Mouse (Mus musculus): ENCODE data around the gene Slc35e3. TPM values are rescaled to one million over a fixed set of nuclear protein-coding genes. Genes with fewer than 3 reads are reported as not detected.

Slc35e3 gene
- polyA plus RNA-seq, 1 experiment, result 12.8 TPM

DNA sequence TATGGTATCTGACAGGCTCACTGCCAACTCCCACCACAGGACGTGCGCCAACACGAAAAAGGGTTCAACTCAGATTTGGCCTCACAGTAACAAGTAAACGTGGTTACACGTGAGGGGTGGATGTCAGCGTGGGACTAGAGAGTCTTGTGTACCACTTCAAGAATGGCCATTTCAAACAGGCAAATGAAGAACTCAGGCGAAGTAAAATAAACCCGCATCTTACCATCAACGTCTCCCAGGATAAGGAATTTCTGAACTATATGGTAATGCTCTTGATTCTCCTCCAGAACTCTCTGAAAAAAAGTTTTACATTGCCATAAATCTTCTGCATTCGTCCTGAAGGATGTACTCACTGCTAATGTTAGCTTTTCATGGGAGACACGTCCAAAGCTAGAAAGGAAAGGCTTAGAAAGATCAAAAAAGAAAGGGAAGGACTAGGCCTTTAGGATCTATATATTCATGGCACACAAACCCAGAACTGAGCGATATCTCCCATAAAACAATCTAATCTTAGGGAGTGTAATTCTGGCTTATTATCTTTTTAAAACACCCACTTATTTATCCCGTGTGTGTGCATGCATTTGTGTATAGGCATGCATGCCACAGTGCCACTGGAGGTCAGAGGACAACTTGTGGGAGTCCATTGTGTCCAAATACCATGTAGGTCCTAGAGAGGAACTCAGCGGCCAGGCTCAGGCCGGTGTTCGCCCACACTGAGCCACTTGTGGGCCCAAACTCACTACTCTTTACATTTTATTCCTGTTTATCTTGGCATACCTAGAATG lies 20.1 kb upstream of the Slc35e3 start:
- TF ChIP-seq FOSL1 (IDR thresholded peaks at IDR 0.05; ENCODE audit: insufficient read depth, low read length, poor library complexity, severe bottlenecking) (no peak), CTCF (IDR thresholded peaks at IDR 0.05; ENCODE audit: control insufficient read depth, insufficient read depth, insufficient read length) (no peak), CEBPB (IDR thresholded peaks at IDR 0.05; ENCODE audit: low read depth) (no peak), MYOG (IDR thresholded peaks at IDR 0.05; ENCODE audit: control insufficient read depth, extremely low read depth, insufficient read length) (no peak), MYOD1 (IDR thresholded peaks at IDR 0.05; ENCODE audit: control insufficient read depth, insufficient read length, low read depth) (no peak), USF1 (IDR thresholded peaks at IDR 0.05; ENCODE audit: low read depth) (no peak), MAX (IDR thresholded peaks at IDR 0.05) (no peak)
- Histone ChIP-seq H3K36me3 (ENCODE audit: control insufficient read depth, insufficient read depth) (peaks cover 90% of the 10 kb centered on the region), H3ac (ENCODE audit: control insufficient read depth, insufficient read length, low read depth) (no peak overlapping the region), H3K79me2 (ENCODE audit: control insufficient read depth, insufficient read depth) (no peaks in the 10 kb centered on the region), H3K27me3 (ENCODE audit: control insufficient read depth, insufficient read depth, insufficient read length) (no peaks in the 10 kb centered on the region), H3K4me3 (ENCODE audit: insufficient read depth, poor library complexity, severe bottlenecking) (no peak overlapping the region), H3K79me3 (ENCODE audit: low read depth) (no peaks in the 10 kb centered on the region)

DNA sequence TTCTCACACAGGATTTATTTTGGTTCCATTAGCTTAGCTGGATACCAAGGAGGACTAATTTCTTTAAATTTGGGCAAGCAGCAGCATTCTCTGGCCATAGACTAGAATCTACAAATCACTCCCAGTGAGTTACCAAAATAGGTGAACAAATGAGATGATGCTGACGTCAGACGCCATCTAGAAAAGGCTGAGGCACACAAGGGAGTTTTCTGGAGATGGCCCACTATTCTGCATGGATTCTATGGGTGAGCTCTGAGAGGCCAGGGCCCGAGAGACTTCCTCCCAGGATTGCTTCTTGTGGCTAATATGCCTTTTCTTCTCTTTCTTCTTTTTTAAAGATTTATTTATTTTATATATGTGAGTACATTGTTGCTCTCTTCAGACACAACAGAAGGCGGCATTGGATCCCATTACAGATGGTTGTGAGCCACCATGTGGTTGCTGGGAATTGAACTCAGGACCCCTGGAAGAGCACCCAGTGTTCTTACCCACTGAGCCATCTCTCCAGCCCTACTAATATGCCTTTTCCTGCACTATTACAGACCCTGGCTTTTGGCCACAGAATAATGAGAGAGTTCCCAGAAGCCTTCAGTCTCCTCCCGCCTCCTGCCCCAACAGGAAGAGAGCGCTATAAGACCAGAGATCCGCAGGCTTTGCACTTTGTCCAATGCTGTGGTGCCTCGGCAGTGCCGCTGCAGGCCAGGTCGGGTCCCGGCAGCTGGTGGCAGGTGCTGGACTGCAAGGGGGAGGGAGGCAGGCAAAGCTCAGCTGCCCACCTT lies 19.1 kb upstream of the Slc35e3 start:
- Histone ChIP-seq H3K79me2 (ENCODE audit: control insufficient read depth, insufficient read depth) (no peaks in the 10 kb centered on the region), H3ac (ENCODE audit: control insufficient read depth, insufficient read length, low read depth) (no peak overlapping the region), H3K36me3 (ENCODE audit: control insufficient read depth, insufficient read depth) (peaks cover 90% of the 10 kb centered on the region), H3K79me3 (ENCODE audit: low read depth) (no peaks in the 10 kb centered on the region), H3K4me3 (ENCODE audit: insufficient read depth, poor library complexity, severe bottlenecking) (no peak overlapping the region), H3K27me3 (ENCODE audit: control insufficient read depth, insufficient read depth, insufficient read length) (no peaks in the 10 kb centered on the region)
- TF ChIP-seq MYOG (IDR thresholded peaks at IDR 0.05; ENCODE audit: control insufficient read depth, extremely low read depth, insufficient read length) (no peak), CEBPB (IDR thresholded peaks at IDR 0.05; ENCODE audit: low read depth) (no peak), MAX (IDR thresholded peaks at IDR 0.05) (no peak), FOSL1 (IDR thresholded peaks at IDR 0.05; ENCODE audit: insufficient read depth, low read length, poor library complexity, severe bottlenecking) (no peak), CTCF (IDR thresholded peaks at IDR 0.05; ENCODE audit: control insufficient read depth, insufficient read depth, insufficient read length) (no peak), MYOD1 (IDR thresholded peaks at IDR 0.05; ENCODE audit: control insufficient read depth, insufficient read length, low read depth) (no peak), USF1 (IDR thresholded peaks at IDR 0.05; ENCODE audit: low read depth) (no peak)

DNA sequence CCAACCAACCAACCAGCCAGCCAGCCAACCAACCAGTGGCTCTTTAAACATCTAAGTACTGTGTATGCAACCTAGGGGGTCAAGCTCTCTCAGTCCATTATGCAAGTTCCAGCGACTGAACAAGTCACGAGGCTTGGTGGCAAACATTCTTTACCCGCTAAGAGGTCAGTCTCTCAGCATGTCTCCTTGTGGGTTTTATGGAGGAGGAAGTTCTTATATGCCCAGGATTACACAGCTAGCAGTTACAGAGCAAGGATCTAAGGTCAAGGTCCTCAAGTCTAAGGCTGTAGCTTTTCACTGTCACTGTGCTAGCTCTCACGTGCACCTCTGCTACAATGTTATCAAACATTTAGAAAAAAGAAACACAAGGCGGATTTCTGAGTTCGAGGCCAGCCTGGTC lies 18.4 kb upstream of the Slc35e3 start:
- H3K27me3 ChIP-seq (ENCODE audit: control insufficient read depth, insufficient read depth, insufficient read length), result no peaks in the 10 kb centered on the region
- no peaks in the 10 kb centered on the region for H3K79me2 ChIP-seq (ENCODE audit: control insufficient read depth, insufficient read depth)
- peaks cover 90% of the 10 kb centered on the region for H3K36me3 ChIP-seq (ENCODE audit: control insufficient read depth, insufficient read depth)
- H3K79me3 ChIP-seq (ENCODE audit: low read depth), result no peaks in the 10 kb centered on the region
- H3K4me3 ChIP-seq (ENCODE audit: insufficient read depth, poor library complexity, severe bottlenecking), result no peak overlapping the region
- H3ac ChIP-seq (ENCODE audit: control insufficient read depth, insufficient read length, low read depth), result no peak overlapping the region
- no peak for TF ChIP-seq MAX (IDR thresholded peaks at IDR 0.05)
- TF ChIP-seq MYOG (IDR thresholded peaks at IDR 0.05; ENCODE audit: control insufficient read depth, extremely low read depth, insufficient read length), result no peak
- TF ChIP-seq USF1 (IDR thresholded peaks at IDR 0.05; ENCODE audit: low read depth), result no peak
- TF ChIP-seq CEBPB (IDR thresholded peaks at IDR 0.05; ENCODE audit: low read depth), result no peak
- TF ChIP-seq CTCF (IDR thresholded peaks at IDR 0.05; ENCODE audit: control insufficient read depth, insufficient read depth, insufficient read length), result no peak
- TF ChIP-seq FOSL1 (IDR thresholded peaks at IDR 0.05; ENCODE audit: insufficient read depth, low read length, poor library complexity, severe bottlenecking), result no peak
- no peak for TF ChIP-seq MYOD1 (IDR thresholded peaks at IDR 0.05; ENCODE audit: control insufficient read depth, insufficient read length, low read depth)

DNA sequence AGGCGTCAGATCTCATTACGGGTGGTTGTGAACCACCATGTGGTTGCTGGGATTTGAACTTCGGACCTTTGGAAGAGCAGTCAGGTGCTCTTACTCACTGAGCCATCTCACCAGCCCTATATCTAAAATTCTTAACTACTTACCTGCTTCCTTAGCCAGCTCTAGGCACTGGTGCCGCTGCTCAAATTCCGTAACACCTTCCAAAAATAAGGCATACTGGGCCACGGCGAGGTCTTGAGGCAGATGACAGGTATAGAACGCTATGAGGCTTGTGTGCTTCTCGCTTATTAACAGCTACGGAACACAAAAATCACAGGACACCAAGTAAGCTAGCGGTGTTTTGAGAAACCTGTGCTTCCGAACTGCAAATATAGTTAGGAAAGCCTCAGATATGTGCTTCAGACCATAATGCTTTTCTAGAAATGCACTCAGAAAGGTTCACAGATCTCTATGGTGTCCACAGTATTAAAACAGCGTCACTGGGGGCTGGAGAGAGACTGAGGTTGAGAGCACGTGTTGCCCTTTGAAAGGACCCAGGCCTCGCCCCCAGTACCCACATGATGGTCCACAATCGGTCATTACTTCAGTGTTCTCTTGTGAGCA lies 17.5 kb upstream of the Slc35e3 start:
- TF ChIP-seq MYOG (IDR thresholded peaks at IDR 0.05; ENCODE audit: control insufficient read depth, extremely low read depth, insufficient read length) (no peak), MAX (IDR thresholded peaks at IDR 0.05) (no peak)
- Histone ChIP-seq H3ac (ENCODE audit: control insufficient read depth, insufficient read length, low read depth) (no peak overlapping the region), H3K4me3 (ENCODE audit: insufficient read depth, poor library complexity, severe bottlenecking) (no peak overlapping the region), H3K79me2 (ENCODE audit: control insufficient read depth, insufficient read depth) (no peaks in the 10 kb centered on the region), H3K36me3 (ENCODE audit: control insufficient read depth, insufficient read depth) (peaks cover 95% of the 10 kb centered on the region), H3K27me3 (ENCODE audit: control insufficient read depth, insufficient read depth, insufficient read length) (no peaks in the 10 kb centered on the region), H3K79me3 (ENCODE audit: low read depth) (no peaks in the 10 kb centered on the region)

DNA sequence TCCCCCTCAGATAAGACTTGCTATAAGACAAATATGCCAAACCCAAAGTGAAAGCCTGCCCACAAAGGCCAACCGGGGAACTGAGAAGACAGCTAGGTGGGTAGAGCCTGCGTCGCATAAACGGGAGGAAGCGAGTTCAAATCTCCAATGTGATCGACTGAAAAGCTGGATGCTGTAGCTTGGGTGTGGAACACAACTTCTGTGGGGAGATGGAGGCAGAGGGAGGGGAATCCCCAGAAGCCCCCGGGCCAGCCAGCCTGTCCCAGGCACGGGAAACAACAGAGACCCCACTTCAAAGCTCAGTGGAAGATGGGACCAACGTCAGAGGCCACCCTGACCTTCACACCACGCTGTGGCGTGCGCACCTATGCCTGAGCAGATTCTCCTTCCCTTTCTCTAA lies 16.8 kb upstream of the Slc35e3 start:
- Histone ChIP-seq H3ac (ENCODE audit: control insufficient read depth, insufficient read length, low read depth) (no peak overlapping the region), H3K36me3 (ENCODE audit: control insufficient read depth, insufficient read depth) (peaks cover 95% of the 10 kb centered on the region), H3K79me2 (ENCODE audit: control insufficient read depth, insufficient read depth) (no peaks in the 10 kb centered on the region), H3K27me3 (ENCODE audit: control insufficient read depth, insufficient read depth, insufficient read length) (no peaks in the 10 kb centered on the region), H3K79me3 (ENCODE audit: low read depth) (no peaks in the 10 kb centered on the region), H3K4me3 (ENCODE audit: insufficient read depth, poor library complexity, severe bottlenecking) (no peak overlapping the region)
- TF ChIP-seq CEBPB (IDR thresholded peaks at IDR 0.05; ENCODE audit: low read depth), result no peak
- no peak for TF ChIP-seq CTCF (IDR thresholded peaks at IDR 0.05; ENCODE audit: control insufficient read depth, insufficient read depth, insufficient read length)
- no peak for TF ChIP-seq FOSL1 (IDR thresholded peaks at IDR 0.05; ENCODE audit: insufficient read depth, low read length, poor library complexity, severe bottlenecking)
- no peak for TF ChIP-seq MAX (IDR thresholded peaks at IDR 0.05)
- no peak for TF ChIP-seq MYOG (IDR thresholded peaks at IDR 0.05; ENCODE audit: control insufficient read depth, extremely low read depth, insufficient read length)
- TF ChIP-seq MYOD1 (IDR thresholded peaks at IDR 0.05; ENCODE audit: control insufficient read depth, insufficient read length, low read depth), result no peak
- TF ChIP-seq USF1 (IDR thresholded peaks at IDR 0.05; ENCODE audit: low read depth), result no peak
